In genomic region chr8:72421362-72422335, GRCm38 (mm10) we compare ENCODE assay signal across 7 mouse cellular contexts. TPM values are rescaled to one million over a fixed set of nuclear protein-coding genes. Genes with fewer than 3 reads are reported as not detected.
DNase-seq lines count a peak whose midpoint lies in the region; ATAC-seq lines count a peak whose summit lies in the region.

Eps15l1 (minus strand) TSS chr8:72421460.

- DNase-seq in adrenal gland, adult 2 months, result peak; percentile 99
- DNase-seq in embryo, embryonic 11.5 days (ENCODE audit: low read depth, low spot score), result peak; percentile 99
- DNase-seq in gastrocnemius, postnatal 36 days, result peak; percentile 97 to 98
- peak; percentile 99 to 100 for DNase-seq in left cerebral cortex, postnatal 25 days (ENCODE audit: low spot score in 2 of 2)
- DNase-seq in midbrain, embryonic 10.5 days (ENCODE audit: low spot score), result peak; percentile 99
- DNase-seq in right cerebral cortex, postnatal 4 days, result peak; percentile 100

- intact Hi-C loops in gastrocnemius, postnatal 36 days (cut with DNase I), result no loop called here
- intact Hi-C loops in left cerebral cortex, postnatal 25 days (cut with DNase I), result no loop called here

- H3K9me3 ChIP-seq in intestine, embryonic 15.5 days, result no peaks in the 10 kb centered on the region
- H3K9me3 ChIP-seq in midbrain, embryonic 10.5 days (replicated peaks), result no peaks in the 10 kb centered on the region

- H3K36me3 ChIP-seq in intestine, embryonic 15.5 days, result 0 out of 2 replicates have a peak, but pooled peaks cover 3% of the 10 kb centered on the region
- peaks cover 17% of the 10 kb centered on the region for H3K36me3 ChIP-seq in midbrain, embryonic 10.5 days

- H3K4me1 ChIP-seq in intestine, embryonic 15.5 days (replicated peaks), result peaks cover 29% of the 10 kb centered on the region
- peaks cover 44% of the 10 kb centered on the region for H3K4me1 ChIP-seq in midbrain, embryonic 10.5 days

- peak within 1 kb of the TSS; percentile 80 for H3K4me3 ChIP-seq in intestine, embryonic 15.5 days (replicated peaks)
- H3K4me3 ChIP-seq in midbrain, embryonic 10.5 days, result peak within 1 kb of the TSS; percentile 96

- ATAC-seq in intestine, embryonic 15.5 days, result peak; percentile 98

- peak within 1 kb of the TSS; percentile 91 for H3K9ac ChIP-seq in intestine, embryonic 15.5 days

- peak within 1 kb of the TSS; percentile 86 for H3K27ac ChIP-seq in intestine, embryonic 15.5 days
- peak within 1 kb of the TSS; percentile 95 for H3K27ac ChIP-seq in midbrain, embryonic 10.5 days (replicated peaks)

- WGBS in intestine, embryonic 15.5 days, result under 1% methylated on average over 48 of the region's 48 CpGs
- WGBS in midbrain, embryonic 10.5 days, result 1% methylated on average over 48 of the region's 48 CpGs

- no peaks in the 10 kb centered on the region for H3K27me3 ChIP-seq in intestine, embryonic 15.5 days (replicated peaks)
- H3K27me3 ChIP-seq in midbrain, embryonic 10.5 days (ENCODE audit: low read depth, poor library complexity, severe bottlenecking), result no peaks in the 10 kb centered on the region

- peak within 1 kb of the TSS; percentile 83 for H3K4me2 ChIP-seq in intestine, embryonic 15.5 days (replicated peaks)

RNA-seq across cellular contexts. Expression of gene Eps15l1, which starts in this region (rescaled TPM):
- 10 to 100 TPM; 38.2 to 59.8 TPM for total RNA-seq in adrenal gland, adult 2 months (2021)
- 23.0 and 25.2 TPM in 2 replicates for polyA plus RNA-seq in adrenal gland, adult 2 months (2012; rRNA removed)
- 10 to 100 TPM; 23.2 to 24.6 TPM for total RNA-seq in gastrocnemius, postnatal 36 days (2021)
- polyA plus RNA-seq in intestine, embryonic 15.5 days (2015; fragmentation: Nextera tagmentation; extraction: Ambion mirVana), result 43.6 and 45.5 TPM in 2 replicates
- 10 to 100 TPM; 59.9 to 72.1 TPM for total RNA-seq in left cerebral cortex, postnatal 25 days (2021)
- polyA plus RNA-seq in midbrain, embryonic 10.5 days (2016; fragmentation: Nextera tagmentation; extraction: Ambion mirVana), result 71.2 and 77.2 TPM in 2 replicates

Comparison
In these comparisons a context has a peak if more than half of its experiments do, and no peak if none do; other contexts are left out.
1. Peak in every context shown above with its lines: DNase-seq, ATAC-seq, H3K4me3 ChIP-seq and H3K27ac ChIP-seq.